ENCODE assay signal across 8 mouse cellular contexts in genomic region chr15:82416797-82417789, GRCm38 (mm10). TPM values are rescaled to one million over a fixed set of nuclear protein-coding genes. Genes with fewer than 3 reads are reported as not detected.
DNase-seq lines count a peak whose midpoint lies in the region; ATAC-seq lines count a peak whose summit lies in the region.

No protein-coding gene starts in this region.

- WGBS in hindbrain, embryonic 14.5 days, result 16% methylated on average over 16 of the region's 16 CpGs

- H3K4me3 ChIP-seq in hindbrain, embryonic 14.5 days (replicated peaks; ENCODE audit: low read length), result no peak overlapping the region

- H3K36me3 ChIP-seq in hindbrain, embryonic 14.5 days (replicated peaks; ENCODE audit: control insufficient read depth, insufficient read depth), result no peaks in the 10 kb centered on the region

- peaks cover 9% of the 10 kb centered on the region; the same call in 1 of the 2 replicates for H3K4me1 ChIP-seq in hindbrain, embryonic 14.5 days (replicated peaks; ENCODE audit: control insufficient read depth, insufficient read depth, low read length)

- peak; percentile 73; the same call in 1 of the 2 replicates for ATAC-seq in hindbrain, embryonic 14.5 days (ENCODE audit: low FRiP score)

- no peaks in the 10 kb centered on the region for H3K27me3 ChIP-seq in hindbrain, embryonic 14.5 days (ENCODE audit: control insufficient read depth, insufficient read depth, low read length)

- no peak overlapping the region for H3K27ac ChIP-seq in hindbrain, embryonic 14.5 days

- no peaks in the 10 kb centered on the region for H3K9me3 ChIP-seq in hindbrain, embryonic 14.5 days (ENCODE audit: control insufficient read depth, low read length)

- H3K4me2 ChIP-seq in hindbrain, embryonic 14.5 days (replicated peaks), result peak overlapping the region; percentile 24; the same call in 1 of the 2 replicates

- no peak overlapping the region; the same call in 1 of the 2 replicates for H3K9ac ChIP-seq in hindbrain, embryonic 14.5 days

- peak; percentile 59 for DNase-seq in R1 (ENCODE audit: low read depth, low spot score)
- DNase-seq in cerebellum, postnatal 25 days, result peak; percentile 89 to 92
- DNase-seq in frontal cortex, postnatal 36 days (ENCODE audit: low spot score in 2 of 2), result peak; percentile 72 to 85
- DNase-seq in hindbrain, embryonic 14.5 days (ENCODE audit: low spot score), result peak; percentile 49
- peak; percentile 79 to 85 for DNase-seq in layer of hippocampus, postnatal 36 days
- peak; percentile 90 for DNase-seq in lung, postnatal 25 days (ENCODE audit: low spot score)
- DNase-seq in retina, embryonic 14.5 days (ENCODE audit: low spot score), result peak; percentile 81
- DNase-seq in thymus, postnatal 36 days, result peak; percentile 75 to 77

RNA-seq across cellular contexts. Expression of gene Cyp2d10, which starts 10.1 kb away (rescaled TPM):
- not detected in 2 replicates for polyA plus RNA-seq in hindbrain, embryonic 14.5 days (2014; fragmentation: Nextera tagmentation; extraction: Ambion mirVana)
- total RNA-seq in layer of hippocampus, postnatal 36 days (2021), result not detected

RNA-seq across cellular contexts. Expression of gene Cyp2d9, which starts 16.1 kb away (rescaled TPM):
- not detected in 2 replicates for polyA plus RNA-seq in hindbrain, embryonic 14.5 days (2014; fragmentation: Nextera tagmentation; extraction: Ambion mirVana)
- total RNA-seq in layer of hippocampus, postnatal 36 days (2021), result not detected

RNA-seq across cellular contexts. Expression of gene Cyp2d11, which starts 23.3 kb away (rescaled TPM):
- not detected in 2 replicates for polyA plus RNA-seq in hindbrain, embryonic 14.5 days (2014; fragmentation: Nextera tagmentation; extraction: Ambion mirVana)
- not detected for total RNA-seq in layer of hippocampus, postnatal 36 days (2021)

RNA-seq across cellular contexts. Expression of gene Cyp2d22, which starts 37.0 kb away (rescaled TPM):
- 2.3 and 2.5 TPM in 2 replicates for polyA plus RNA-seq in hindbrain, embryonic 14.5 days (2014; fragmentation: Nextera tagmentation; extraction: Ambion mirVana)
- total RNA-seq in layer of hippocampus, postnatal 36 days (2021), result 10 to 100 TPM; 40.9 to 47.4 TPM
